Mouse (Mus musculus) heart, embryonic 12.5 days (tissue): ENCODE data around the gene Sapcd1. TPM values are rescaled to one million over a fixed set of nuclear protein-coding genes. Genes with fewer than 3 reads are reported as not detected.
A peak's percentile ranks its signal among the peaks of the same experiment; 100 is the strongest.

Experiments used
- ATAC-seq: fragments of 200-750 bp; cut with Nextera tagmentation; 2 replicates; pipeline ENCODE4 v1.8.0; 2017; ENCODE audit warnings: moderate TSS enrichment, moderate library complexity; ENCODE audit not compliant: insufficient number of reproducible peaks, low FRiP score
- H3K27ac ChIP-seq: fragments of 300-500 bp; sonication (generic); 2 replicates; pipeline ENCODE4 v1.5.1; 2016; ENCODE audit warnings: mild to moderate bottlenecking, moderate library complexity; ENCODE audit not compliant: poor library complexity, severe bottlenecking
- H3K27me3 ChIP-seq: fragments of 300-500 bp; sonication (generic); replicated peaks from 2 replicates; pipeline ENCODE4 v1.6.1; 2016; ENCODE audit warnings: mild to moderate bottlenecking, moderate library complexity
- H3K36me3 ChIP-seq: fragments of 300-500 bp; sonication (generic); 2 replicates; pipeline ENCODE4 v1.6.1; 2016; ENCODE audit warnings: mild to moderate bottlenecking, moderate library complexity
- H3K4me1 ChIP-seq: fragments of 300-500 bp; sonication (generic); replicated peaks from 2 replicates; pipeline ENCODE4 v1.6.1; 2016; ENCODE audit warnings: mild to moderate bottlenecking
- H3K4me2 ChIP-seq: fragments of 300-500 bp; sonication (generic); 2 replicates; pipeline ENCODE4 v1.6.1; 2016; ENCODE audit warnings: mild to moderate bottlenecking, moderate library complexity
- H3K4me3 ChIP-seq: fragments of 300-500 bp; sonication (generic); 2 replicates; pipeline ENCODE4 v1.5.1; 2016; ENCODE audit warnings: mild to moderate bottlenecking
- H3K9ac ChIP-seq: fragments of 300-500 bp; sonication (generic); 2 replicates; pipeline ENCODE4 v1.6.1; 2016; ENCODE audit warnings: mild to moderate bottlenecking, moderate library complexity
- H3K9me3 ChIP-seq: fragments of 300-500 bp; sonication (generic); replicated peaks from 2 replicates; pipeline ENCODE4 v1.6.1; 2016; ENCODE audit warnings: mild to moderate bottlenecking, moderate library complexity
- WGBS: fragments of 180-500 bp; shearing (Covaris S2); methylation state at CpG from one replicate; pipeline ENCODE4 v1.1.7; 2016; 5-methylcytosine and 5-hydroxymethylcytosine counted together
- polyA plus RNA-seq: library from polyadenylated mRNA; unstranded; fragments of >200 nt; fragmentation: Nextera tagmentation; extraction: Ambion mirVana; gene quantifications from 2 replicates; pipeline ENCODE4 v1.2.1, GENCODE M21; 2016

Sapcd1 gene
- polyA plus RNA-seq, 1 experiment from 2014 or later = 2.4 TPM

GRCm38 (mm10) chr17:35026206-35026605 lies 1.6 kb downstream of the Sapcd1 start:
- no peaks in the 10 kb centered on the region for H3K9me3 ChIP-seq
- no peak overlapping the region for H3K4me2 ChIP-seq
- H3K9ac ChIP-seq = no peak overlapping the region
- no peak overlapping the region for H3K27ac ChIP-seq
- ATAC-seq = no peak
- H3K4me3 ChIP-seq = no peak overlapping the region
- WGBS = 80% methylated on average over 5 of the region's 5 CpGs
- H3K36me3 ChIP-seq = no peaks in the 10 kb centered on the region
- no peaks in the 10 kb centered on the region for H3K27me3 ChIP-seq
- H3K4me1 ChIP-seq = peaks cover 62% of the 10 kb centered on the region

- Histone ChIP-seq H3K9me3 (no peaks in the 10 kb centered on the region), H3K36me3 (no peaks in the 10 kb centered on the region), H3K9ac (peak overlapping the region; percentile 42; the same call in 1 of the 2 replicates), H3K27me3 (0 out of 2 replicates have a peak, but pooled peaks cover 5% of the 10 kb centered on the region), H3K4me3 (no peak overlapping the region), H3K27ac (no peak overlapping the region; the same call in 1 of the 2 replicates), H3K4me1 (peaks cover 65% of the 10 kb centered on the region), H3K4me2 (no peak overlapping the region)
- ATAC-seq = no peak
- WGBS = 54% methylated on average over 10 of the region's 10 CpGs
Observed at GRCm38 (mm10) chr17:35024691-35025488, 2.9 kb downstream of the Sapcd1 start.

GRCm38 (mm10) chr17:35024261-35024660 lies 3.6 kb downstream of the Sapcd1 start:
- Histone ChIP-seq H3K36me3 (no peaks in the 10 kb centered on the region), H3K9me3 (no peaks in the 10 kb centered on the region), H3K4me2 (no peak overlapping the region), H3K27me3 (0 out of 2 replicates have a peak, but pooled peaks cover 5% of the 10 kb centered on the region), H3K4me1 (peaks cover 61% of the 10 kb centered on the region), H3K4me3 (no peak overlapping the region), H3K9ac (peak overlapping the region; percentile 6; the same call in 1 of the 2 replicates), H3K27ac (no peak overlapping the region)
- WGBS = 64% methylated on average over 12 of the region's 13 CpGs
- no peak for ATAC-seq

GRCm38 (mm10) chr17:35023756-35024155 lies 4.1 kb downstream of the Sapcd1 start:
- WGBS = 56% methylated on average over 4 of the region's 4 CpGs
- Histone ChIP-seq H3K4me3 (no peak overlapping the region), H3K27me3 (0 out of 2 replicates have a peak, but pooled peaks cover 5% of the 10 kb centered on the region), H3K9ac (peak overlapping the region; percentile 6; the same call in 1 of the 2 replicates), H3K4me2 (no peak overlapping the region), H3K27ac (no peak overlapping the region), H3K4me1 (peaks cover 60% of the 10 kb centered on the region), H3K9me3 (no peaks in the 10 kb centered on the region), H3K36me3 (no peaks in the 10 kb centered on the region)
- ATAC-seq = no peak

- Histone ChIP-seq H3K9ac (no peak overlapping the region), H3K27ac (no peak overlapping the region), H3K4me3 (no peak overlapping the region), H3K9me3 (no peaks in the 10 kb centered on the region), H3K4me1 (peaks cover 58% of the 10 kb centered on the region), H3K27me3 (peaks cover 5% of the 10 kb centered on the region; the same call in 1 of the 2 replicates), H3K36me3 (no peaks in the 10 kb centered on the region), H3K4me2 (no peak overlapping the region)
- WGBS = 85% methylated on average over 5 of the region's 5 CpGs
- ATAC-seq = no peak
Observed at GRCm38 (mm10) chr17:35023221-35023620, 4.6 kb downstream of the Sapcd1 start.

- peak overlapping the region; percentile 75 for H3K27ac ChIP-seq
- H3K4me3 ChIP-seq = no peak overlapping the region
- H3K27me3 ChIP-seq = peaks cover 5% of the 10 kb centered on the region; the same call in 1 of the 2 replicates
- no peaks in the 10 kb centered on the region for H3K36me3 ChIP-seq
- 91% methylated on average over 8 of the region's 8 CpGs for WGBS
- H3K9ac ChIP-seq = no peak overlapping the region
- H3K9me3 ChIP-seq = no peaks in the 10 kb centered on the region
- H3K4me1 ChIP-seq = peaks cover 56% of the 10 kb centered on the region
- H3K4me2 ChIP-seq = no peak overlapping the region
- ATAC-seq = no peak
Observed at GRCm38 (mm10) chr17:35022541-35023060, 5.2 kb downstream of the Sapcd1 start.

- Histone ChIP-seq H3K4me1 (peaks cover 50% of the 10 kb centered on the region), H3K4me2 (peak overlapping the region; percentile 55), H3K36me3 (no peaks in the 10 kb centered on the region), H3K9me3 (no peaks in the 10 kb centered on the region), H3K9ac (0 out of 2 replicates have a peak overlapping the region, but pooled peaks have one; percentile 32), H3K27ac (peak overlapping the region; percentile 83), H3K4me3 (no peak overlapping the region), H3K27me3 (peaks cover 5% of the 10 kb centered on the region; the same call in 1 of the 2 replicates)
- WGBS = 14% methylated on average over 6 of the region's 6 CpGs
- peak; percentile 85 for ATAC-seq
Observed at GRCm38 (mm10) chr17:35021842-35022477, 5.9 kb downstream of the Sapcd1 start.

GRCm38 (mm10) chr17:35021163-35021808 lies 6.5 kb downstream of the Sapcd1 start:
- Histone ChIP-seq H3K4me1 (peaks cover 52% of the 10 kb centered on the region), H3K27ac (peak overlapping the region; percentile 83), H3K4me2 (peak overlapping the region; percentile 55), H3K36me3 (peaks cover 2% of the 10 kb centered on the region), H3K9ac (peak overlapping the region; percentile 32; the same call in 1 of the 2 replicates), H3K27me3 (peaks cover 5% of the 10 kb centered on the region; the same call in 1 of the 2 replicates), H3K9me3 (no peaks in the 10 kb centered on the region), H3K4me3 (peak overlapping the region; percentile 14)
- WGBS = 6% methylated on average over 17 of the region's 17 CpGs
- peak; percentile 49 for ATAC-seq

GRCm38 (mm10) chr17:35020551-35020950 lies 7.3 kb downstream of the Sapcd1 start:
- H3K27me3 ChIP-seq = peaks cover 5% of the 10 kb centered on the region; the same call in 1 of the 2 replicates
- no peak overlapping the region for H3K9ac ChIP-seq
- 85% methylated on average over 8 of the region's 8 CpGs for WGBS
- H3K4me3 ChIP-seq = no peak overlapping the region
- peaks cover 10% of the 10 kb centered on the region for H3K36me3 ChIP-seq
- no peak overlapping the region for H3K4me2 ChIP-seq
- no peak for ATAC-seq
- peaks cover 54% of the 10 kb centered on the region for H3K4me1 ChIP-seq
- H3K9me3 ChIP-seq = no peaks in the 10 kb centered on the region
- no peak overlapping the region for H3K27ac ChIP-seq

- WGBS = 75% methylated on average over 11 of the region's 11 CpGs
- peaks cover 16% of the 10 kb centered on the region for H3K36me3 ChIP-seq
- peaks cover 53% of the 10 kb centered on the region for H3K4me1 ChIP-seq
Observed at GRCm38 (mm10) chr17:35019894-35020293, 7.9 kb downstream of the Sapcd1 start.

More at GRCm38 (mm10) chr17:35019894-35020293, 7.9 kb downstream of the Sapcd1 start:
- no peak for ATAC-seq
- H3K4me2 ChIP-seq = no peak overlapping the region
- H3K27ac ChIP-seq = no peak overlapping the region
- no peaks in the 10 kb centered on the region for H3K9me3 ChIP-seq
- H3K27me3 ChIP-seq = peaks cover 5% of the 10 kb centered on the region; the same call in 1 of the 2 replicates
- H3K4me3 ChIP-seq = no peak overlapping the region
- H3K9ac ChIP-seq = no peak overlapping the region
